Mouse (Mus musculus) granulocyte monocyte progenitor cell, adult 5-6 weeks (primary cell): Measurements from ENCODE around the gene Krt9. TPM values are rescaled to one million over a fixed set of nuclear protein-coding genes. Genes with fewer than 3 reads are reported as not detected.

Source experiments
- ATAC-seq: replicated peaks from 2 replicates; pipeline ENCODE4 v1.8.0; 2016; ENCODE audit warnings: mild to moderate bottlenecking, moderate TSS enrichment, inconsistent platforms; ENCODE audit not compliant: poor library complexity, severe bottlenecking
- total RNA-seq, 2 experiments: library from RNA; stranded (forward) in 1 of 2; stranded (reverse) in 1 of 2; fragments of 200-712, 200-1000 nt in 1 of 2; fragments of >200 nt in 1 of 2; fragmentation: Nextera tagmentation in 1 of 2; gene quantifications; 2 replicates each; pipeline ENCODE4 v1.2.3; 2014 to 2017

The Krt9 gene
- total RNA-seq, 2 experiments from 2014 or later: not detected

DNA sequence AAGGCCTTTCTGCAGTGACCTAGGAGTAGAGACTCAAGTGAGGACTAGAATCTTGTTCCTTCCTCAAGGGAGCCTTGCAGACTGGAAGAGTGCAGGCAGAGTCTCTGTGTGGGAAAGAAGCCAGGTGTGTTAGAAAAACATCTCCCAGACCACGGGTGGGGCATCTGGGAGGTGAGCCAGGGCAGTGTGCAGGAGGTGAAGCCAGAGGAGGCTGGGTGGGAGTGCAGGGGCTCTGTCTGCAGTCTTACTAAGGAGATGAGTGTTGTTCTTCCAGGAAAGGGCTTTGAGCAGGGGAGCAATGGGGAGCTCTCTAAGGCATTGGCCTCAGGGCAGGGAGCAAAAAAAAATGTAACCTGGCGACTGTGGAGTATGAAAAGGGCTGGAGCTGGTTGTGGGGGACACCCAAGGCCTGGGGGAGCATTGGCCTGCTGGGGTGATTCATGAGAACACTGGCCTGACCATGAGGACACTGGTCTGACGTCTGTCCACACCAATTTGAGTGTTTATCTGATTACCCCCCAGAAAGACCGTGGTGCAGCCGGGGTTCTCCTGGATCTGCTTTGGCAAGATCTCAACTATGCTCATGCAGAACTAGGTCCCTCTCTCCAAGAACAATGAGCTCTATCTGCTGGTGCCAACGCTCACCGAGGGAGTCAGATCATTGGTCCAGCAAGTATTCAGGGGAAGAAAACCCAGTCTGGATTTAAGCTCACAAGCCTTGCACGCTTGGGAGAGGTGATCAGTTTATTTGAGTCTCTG, 37.4 kb downstream of the Krt9 start:
- ATAC-seq: no peak

DNA sequence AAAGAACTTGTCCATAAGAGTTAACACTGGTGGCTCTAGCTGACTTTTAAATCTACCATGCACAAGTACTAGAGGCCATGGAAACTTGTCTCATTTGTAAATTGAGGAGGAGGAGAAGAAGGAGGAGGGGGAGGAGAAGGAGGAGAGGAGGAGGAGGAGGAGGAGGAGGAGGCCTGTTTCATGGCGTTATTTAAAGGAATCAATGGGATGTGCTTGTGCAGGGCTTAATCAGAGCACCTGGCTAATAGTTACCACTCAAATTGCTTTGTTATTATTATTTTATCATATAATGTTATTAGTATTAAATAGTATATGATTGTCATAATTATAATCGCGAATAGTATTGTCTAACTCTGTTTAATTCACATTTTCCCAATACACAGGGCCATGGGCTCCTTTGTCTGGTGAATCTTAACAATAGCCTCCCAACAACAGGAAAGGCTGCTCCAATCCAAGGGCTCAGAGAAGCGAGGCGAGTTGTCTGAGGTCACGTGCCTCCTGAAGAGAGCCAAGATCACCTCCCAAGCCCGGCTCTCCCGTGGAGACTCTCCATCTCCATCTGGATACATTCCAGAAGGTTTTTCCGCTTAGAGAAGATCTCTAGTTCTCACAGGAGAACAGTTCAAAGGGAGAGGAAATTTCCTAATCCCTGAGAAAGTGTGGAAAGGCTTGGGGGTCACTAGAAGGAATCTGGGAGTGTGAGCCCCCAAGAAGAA, 44.3 kb downstream of the Krt9 start, which contains the start of gene Krt19:
TSS of gene Krt19 (minus strand) at position 51 of the 716 bp plus-strand sequence.
- ATAC-seq: no peak

DNA sequence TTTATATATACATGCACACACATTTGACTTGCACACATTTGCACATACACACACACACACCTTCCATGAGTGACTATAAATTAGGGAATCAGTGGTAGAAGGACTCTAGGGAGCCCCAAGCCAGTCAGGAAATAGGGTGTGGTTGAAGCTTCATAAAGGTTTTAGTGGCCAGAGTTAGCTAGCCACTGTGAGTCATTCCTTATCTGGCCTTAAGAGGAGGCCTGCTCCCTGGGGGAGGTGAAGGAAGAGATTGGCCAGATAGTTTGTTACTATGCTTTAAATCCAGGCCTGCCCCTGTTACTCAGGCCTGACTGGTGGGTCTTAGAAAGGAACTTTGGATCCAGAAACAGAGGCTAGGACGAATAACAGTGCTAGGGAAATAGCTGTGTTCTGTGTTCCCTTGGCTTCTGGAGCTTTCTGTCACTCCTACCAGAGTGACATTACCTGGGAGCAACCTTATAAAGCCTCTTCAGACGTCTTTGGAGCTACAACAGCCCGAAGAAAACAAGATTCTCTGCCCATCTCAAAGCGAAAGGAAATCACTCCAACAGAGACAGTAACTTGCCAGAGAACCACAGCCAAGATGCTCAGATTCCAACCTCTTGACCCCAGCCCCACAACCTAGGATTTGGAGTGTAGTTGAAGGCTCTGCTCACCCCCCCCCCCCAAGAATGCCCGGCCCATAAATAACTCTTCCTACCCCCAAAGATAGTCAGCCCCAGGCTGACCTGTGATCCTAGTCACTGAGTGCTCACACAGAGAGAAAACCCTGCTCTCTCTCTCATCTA, 45.3 kb downstream of the Krt9 start:
- no peak for ATAC-seq

DNA sequence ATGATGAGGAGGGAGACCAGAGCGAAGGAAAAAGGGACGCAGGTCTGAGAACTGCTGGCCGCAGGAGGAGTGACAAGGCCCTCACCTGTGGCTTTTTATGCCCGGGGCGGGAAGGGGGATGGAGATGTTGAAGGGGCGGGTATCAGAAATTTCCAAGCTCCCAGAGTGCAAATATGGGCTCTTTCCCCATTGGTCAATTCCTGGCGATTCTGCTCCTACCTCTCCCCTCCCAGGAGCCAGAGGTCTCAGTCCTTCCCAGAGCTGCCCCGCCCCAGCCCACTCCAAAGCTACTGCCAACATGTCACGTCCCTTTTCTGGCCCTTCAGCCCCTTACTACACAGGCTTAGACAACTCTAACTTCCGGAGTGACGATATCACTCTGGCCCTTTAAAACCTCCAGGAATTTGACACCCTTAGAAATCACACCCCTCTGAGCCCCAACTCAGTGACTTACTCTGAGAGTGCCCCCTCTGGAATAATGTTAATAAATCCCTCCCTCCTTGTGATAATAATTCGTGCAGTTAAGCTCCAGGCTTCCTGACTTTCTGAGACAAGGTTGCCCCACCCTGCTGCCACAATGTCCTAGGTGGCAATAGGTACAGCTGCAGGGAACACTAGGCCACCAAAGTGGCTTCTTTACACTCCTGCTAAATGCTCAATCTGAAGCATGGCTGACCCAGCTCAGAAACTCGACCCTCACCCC, 47.0 kb downstream of the Krt9 start:
- no peak for ATAC-seq

DNA sequence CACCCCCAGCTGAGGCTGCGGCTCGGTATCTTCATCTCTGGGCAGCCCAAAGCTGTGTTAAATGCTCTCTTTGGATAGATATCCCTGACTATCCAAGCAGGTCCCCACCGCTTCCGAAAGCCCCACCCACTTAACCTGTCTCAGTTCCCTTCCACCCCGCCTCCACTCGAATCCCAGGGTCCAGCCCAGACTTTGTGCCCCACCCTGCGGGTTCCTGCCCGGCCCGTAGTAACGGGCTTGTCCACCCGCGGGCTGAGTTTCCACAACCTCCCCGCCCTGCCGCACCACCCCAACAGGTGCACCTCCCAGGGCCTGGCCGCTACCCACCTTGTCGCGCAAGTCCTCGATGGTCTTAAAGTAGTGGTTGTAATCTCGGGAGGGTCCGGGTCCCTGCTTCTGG, 47.9 kb downstream of the Krt9 start:
- no peak for ATAC-seq

DNA sequence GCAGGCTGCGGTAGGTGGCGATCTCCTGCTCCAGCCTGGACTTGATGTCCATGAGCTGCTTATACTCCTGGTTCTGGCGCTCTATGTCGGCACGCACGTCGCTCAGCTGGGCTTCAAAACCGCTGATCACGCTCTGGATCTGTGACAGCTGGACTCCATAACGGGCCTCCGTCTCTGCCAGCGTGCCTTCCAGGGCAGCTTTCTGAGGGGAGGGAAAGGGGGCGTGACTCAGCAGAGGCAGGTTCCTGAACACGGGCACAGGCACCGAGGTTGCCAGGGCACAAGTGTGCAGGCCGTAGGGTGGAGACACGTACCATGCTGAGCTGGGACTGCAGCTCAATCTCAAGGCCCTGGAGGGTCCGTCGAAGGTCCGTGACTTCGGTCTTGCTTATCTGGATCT, 52.1 kb downstream of the Krt9 start:
- no peak for ATAC-seq

DNA sequence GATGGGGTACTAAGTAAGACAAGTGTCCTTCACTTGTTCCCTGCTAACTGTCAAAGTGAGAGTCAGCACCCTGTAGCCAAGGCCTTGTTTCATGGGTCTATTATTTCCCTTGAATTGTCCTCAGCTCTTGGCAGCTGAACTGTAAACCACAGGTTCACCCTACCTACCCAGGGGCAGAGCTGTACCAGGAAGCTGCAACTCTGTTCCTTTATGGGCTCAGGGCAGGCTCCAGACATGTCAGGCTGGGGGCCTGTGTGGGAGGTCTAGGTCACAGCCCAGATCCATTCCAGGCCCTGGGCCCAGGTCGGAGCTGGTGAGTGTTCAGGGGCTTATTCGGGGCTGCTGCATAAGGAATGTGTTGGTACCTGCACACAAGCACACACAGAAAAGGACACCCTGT, 53.7 kb downstream of the Krt9 start:
- ATAC-seq: no peak

DNA sequence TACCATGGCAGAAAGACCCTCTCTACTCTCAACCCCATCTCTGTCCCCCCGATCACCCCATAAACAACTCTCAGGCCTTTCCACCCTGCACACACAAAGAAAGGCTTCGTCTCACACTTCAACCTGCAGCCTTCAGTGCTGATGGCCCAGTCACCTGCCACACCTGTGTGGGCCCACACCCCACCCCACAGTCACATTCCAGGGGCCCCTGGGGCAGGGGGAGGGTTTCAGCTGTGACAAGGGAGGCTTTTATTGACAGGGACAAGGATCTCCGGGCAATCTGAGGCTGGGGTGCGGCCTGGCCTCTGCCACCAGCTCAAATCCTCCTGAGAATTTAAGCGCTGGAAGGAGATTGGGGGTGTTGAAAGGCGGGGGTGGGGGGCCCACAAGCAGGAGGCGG, 54.2 kb downstream of the Krt9 start:
- ATAC-seq: no peak

DNA sequence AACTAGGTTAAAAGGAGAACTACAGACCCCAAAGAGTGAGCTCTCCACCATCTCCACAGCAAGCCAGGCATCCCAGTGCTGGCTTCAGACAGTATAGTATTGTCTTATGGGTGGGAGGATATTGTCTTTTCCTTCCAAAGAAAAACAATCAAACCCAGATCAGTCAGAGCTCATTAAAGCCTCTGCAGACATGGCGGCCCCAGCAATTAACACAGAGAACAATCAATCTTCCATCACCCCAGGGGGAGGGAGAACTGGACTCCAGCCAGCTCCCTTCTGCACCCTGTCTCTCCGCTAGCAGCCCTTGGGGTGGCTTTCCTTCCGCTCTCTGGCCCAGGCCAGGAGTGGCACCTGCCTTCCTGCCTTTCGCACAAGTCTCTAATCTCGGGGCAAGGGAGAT, 55.4 kb downstream of the Krt9 start:
- ATAC-seq: no peak

Other genes with a start within 250 kb of the Krt9 start
- not detected in 2 replicates for gene Krtap9-5, start 244.8 kb downstream of the Krt9 start, total RNA-seq (2014; fragmentation: Nextera tagmentation)
- gene Krtap9-5, start 244.8 kb downstream of the Krt9 start, total RNA-seq (2017): not detected in 2 replicates
- not detected in 2 replicates for gene Krtap29-1, start 214.2 kb downstream of the Krt9 start, total RNA-seq (2014; fragmentation: Nextera tagmentation)
- gene Krtap29-1, start 214.2 kb downstream of the Krt9 start, total RNA-seq (2017): not detected in 2 replicates
- not detected in 2 replicates for gene Krtap16-1, start 206.6 kb downstream of the Krt9 start, total RNA-seq (2014; fragmentation: Nextera tagmentation)
- not detected in 2 replicates for gene Krtap16-1, start 206.6 kb downstream of the Krt9 start, total RNA-seq (2017)
- gene Krtap17-1, start 199.3 kb downstream of the Krt9 start, total RNA-seq (2014; fragmentation: Nextera tagmentation): not detected in 2 replicates
- gene Krtap17-1, start 199.3 kb downstream of the Krt9 start, total RNA-seq (2017): not detected in 2 replicates
- not detected in 2 replicates for gene Krt33a, start 177.0 kb downstream of the Krt9 start, total RNA-seq (2014; fragmentation: Nextera tagmentation)
- not detected in 2 replicates for gene Krt33a, start 177.0 kb downstream of the Krt9 start, total RNA-seq (2017)
- gene Krt33b, start 163.4 kb downstream of the Krt9 start, total RNA-seq (2014; fragmentation: Nextera tagmentation): not detected in 2 replicates
- gene Krt33b, start 163.4 kb downstream of the Krt9 start, total RNA-seq (2017): not detected in 2 replicates
- not detected in 2 replicates for gene Krt34, start 151.7 kb downstream of the Krt9 start, total RNA-seq (2014; fragmentation: Nextera tagmentation)
- gene Krt34, start 151.7 kb downstream of the Krt9 start, total RNA-seq (2017): not detected in 2 replicates
- not detected in 2 replicates for gene Krt31, start 142.7 kb downstream of the Krt9 start, total RNA-seq (2014; fragmentation: Nextera tagmentation)
- gene Krt31, start 142.7 kb downstream of the Krt9 start, total RNA-seq (2017): not detected in 2 replicates
- gene Krt32, start 105.0 kb downstream of the Krt9 start, total RNA-seq (2014; fragmentation: Nextera tagmentation): not detected in 2 replicates
- gene Krt32, start 105.0 kb downstream of the Krt9 start, total RNA-seq (2017): not detected in 2 replicates
- gene Krt35, start 97.0 kb downstream of the Krt9 start, total RNA-seq (2014; fragmentation: Nextera tagmentation): not detected in 2 replicates
- not detected in 2 replicates for gene Krt35, start 97.0 kb downstream of the Krt9 start, total RNA-seq (2017)
- 0.39 TPM in 1 of 2 replicates, not detected in the other for gene Krt36, start 87.6 kb downstream of the Krt9 start, total RNA-seq (2014; fragmentation: Nextera tagmentation)
- not detected in 2 replicates for gene Krt36, start 87.6 kb downstream of the Krt9 start, total RNA-seq (2017)
- not detected in 2 replicates for gene Krt13, start 71.7 kb downstream of the Krt9 start, total RNA-seq (2014; fragmentation: Nextera tagmentation)
- gene Krt13, start 71.7 kb downstream of the Krt9 start, total RNA-seq (2017): not detected in 2 replicates
- not detected in 2 replicates for gene Krt15, start 57.3 kb downstream of the Krt9 start, total RNA-seq (2014; fragmentation: Nextera tagmentation)
- gene Krt15, start 57.3 kb downstream of the Krt9 start, total RNA-seq (2017): not detected in 2 replicates
- not detected in 2 replicates for gene Krt19, start 44.6 kb downstream of the Krt9 start, total RNA-seq (2014; fragmentation: Nextera tagmentation)
- not detected in 2 replicates for gene Krt19, start 44.6 kb downstream of the Krt9 start, total RNA-seq (2017)
- not detected in 2 replicates for gene Krt14, start 14.3 kb upstream of the Krt9 start, total RNA-seq (2014; fragmentation: Nextera tagmentation)
- gene Krt14, start 14.3 kb upstream of the Krt9 start, total RNA-seq (2017): not detected in 2 replicates
- gene Krt16, start 55.7 kb upstream of the Krt9 start, total RNA-seq (2014; fragmentation: Nextera tagmentation): not detected in 2 replicates
- gene Krt16, start 55.7 kb upstream of the Krt9 start, total RNA-seq (2017): not detected in 2 replicates
- gene Krt17, start 67.8 kb upstream of the Krt9 start, total RNA-seq (2014; fragmentation: Nextera tagmentation): not detected in 2 replicates
- gene Krt17, start 67.8 kb upstream of the Krt9 start, total RNA-seq (2017): not detected in 2 replicates
- not detected in 2 replicates for gene Krt42, start 76.6 kb upstream of the Krt9 start, total RNA-seq (2014; fragmentation: Nextera tagmentation)
- not detected in 2 replicates for gene Krt42, start 76.6 kb upstream of the Krt9 start, total RNA-seq (2017)
- 716 and 727 TPM in 2 replicates for gene Eif1, start 126.6 kb upstream of the Krt9 start, total RNA-seq (2014; fragmentation: Nextera tagmentation)
- 109 and 139 TPM in 2 replicates for gene Eif1, start 126.6 kb upstream of the Krt9 start, total RNA-seq (2017)
- not detected in 2 replicates for gene Gast, start 141.2 kb upstream of the Krt9 start, total RNA-seq (2014; fragmentation: Nextera tagmentation)
- gene Gast, start 141.2 kb upstream of the Krt9 start, total RNA-seq (2017): not detected in 2 replicates
- not detected in 2 replicates for gene Hap1, start 162.9 kb upstream of the Krt9 start, total RNA-seq (2014; fragmentation: Nextera tagmentation)
- not detected in 2 replicates for gene Hap1, start 162.9 kb upstream of the Krt9 start, total RNA-seq (2017)
- gene Jup, start 204.5 kb upstream of the Krt9 start, total RNA-seq (2014; fragmentation: Nextera tagmentation): 4.8 and 6.7 TPM in 2 replicates
- gene Jup, start 204.5 kb upstream of the Krt9 start, total RNA-seq (2017): 1.4 and 4.2 TPM in 2 replicates
- not detected in 2 replicates for gene P3h4, start 221.6 kb upstream of the Krt9 start, total RNA-seq (2014; fragmentation: Nextera tagmentation)
- 0.26 TPM in 1 of 2 replicates, not detected in the other for gene P3h4, start 221.6 kb upstream of the Krt9 start, total RNA-seq (2017)
- not detected in 2 replicates for gene Fkbp10, start 222.5 kb upstream of the Krt9 start, total RNA-seq (2014; fragmentation: Nextera tagmentation)
- not detected in 2 replicates for gene Fkbp10, start 222.5 kb upstream of the Krt9 start, total RNA-seq (2017)
- 46.9 and 50.7 TPM in 2 replicates for gene Nt5c3b, start 248.6 kb upstream of the Krt9 start, total RNA-seq (2014; fragmentation: Nextera tagmentation)
- 23.3 and 31.3 TPM in 2 replicates for gene Nt5c3b, start 248.6 kb upstream of the Krt9 start, total RNA-seq (2017)
- gene Klhl10, start 248.7 kb upstream of the Krt9 start, total RNA-seq (2014; fragmentation: Nextera tagmentation): not detected in 2 replicates
- gene Klhl10, start 248.7 kb upstream of the Krt9 start, total RNA-seq (2017): not detected in 2 replicates